Mouse (Mus musculus) neural tube, embryonic 15.5 days (tissue): ENCODE results near the gene Snrnp200. TPM values are rescaled to one million over a fixed set of nuclear protein-coding genes. Genes with fewer than 3 reads are reported as not detected.

Experiments
- polyA plus RNA-seq: library from polyadenylated mRNA; unstranded; fragments of >200 nt; fragmentation: Nextera tagmentation; extraction: Ambion mirVana; gene quantifications from 2 replicates; pipeline ENCODE4 v1.2.1, GENCODE M21; 2015

Gene Snrnp200
- polyA plus RNA-seq, 1 experiment from 2014 or later = 40.0 TPM

Other genes starting within 250 kb of the Snrnp200 start
- gene Ap4e1, start 199.7 kb upstream of the Snrnp200 start, polyA plus RNA-seq = 11.4 and 11.8 TPM in 2 replicates
- 34.4 and 40.9 TPM in 2 replicates for gene Blvra, start 137.7 kb upstream of the Snrnp200 start, polyA plus RNA-seq
- gene Ncaph, start 74.4 kb upstream of the Snrnp200 start, polyA plus RNA-seq = 10.2 and 26.5 TPM in 2 replicates
- gene Itpripl1, start 64.9 kb upstream of the Snrnp200 start, polyA plus RNA-seq = 12.1 and 14.8 TPM in 2 replicates
- gene 1810024B03Rik, start 106 bp upstream of the Snrnp200 start, polyA plus RNA-seq = 0.64 and 0.92 TPM in 2 replicates
- gene Ciao1, start 39.4 kb downstream of the Snrnp200 start, polyA plus RNA-seq = 64.6 and 68.5 TPM in 2 replicates
- gene Tmem127, start 39.5 kb downstream of the Snrnp200 start, polyA plus RNA-seq = 53.8 and 55.6 TPM in 2 replicates
- gene Stard7, start 61.8 kb downstream of the Snrnp200 start, polyA plus RNA-seq = 79.6 and 83.2 TPM in 2 replicates
- gene Dusp2, start 127.8 kb downstream of the Snrnp200 start, polyA plus RNA-seq = 18.2 and 23.1 TPM in 2 replicates
- gene Astl, start 130.3 kb downstream of the Snrnp200 start, polyA plus RNA-seq = not detected in 2 replicates
- gene Adra2b, start 154.8 kb downstream of the Snrnp200 start, polyA plus RNA-seq = 0.60 and 0.72 TPM in 2 replicates
- gene Gpat2, start 216.8 kb downstream of the Snrnp200 start, polyA plus RNA-seq = 0.05 and 0.32 TPM in 2 replicates
- 31.2 and 36.4 TPM in 2 replicates for gene Fahd2a, start 236.2 kb downstream of the Snrnp200 start, polyA plus RNA-seq